In the genomic region with DNA sequence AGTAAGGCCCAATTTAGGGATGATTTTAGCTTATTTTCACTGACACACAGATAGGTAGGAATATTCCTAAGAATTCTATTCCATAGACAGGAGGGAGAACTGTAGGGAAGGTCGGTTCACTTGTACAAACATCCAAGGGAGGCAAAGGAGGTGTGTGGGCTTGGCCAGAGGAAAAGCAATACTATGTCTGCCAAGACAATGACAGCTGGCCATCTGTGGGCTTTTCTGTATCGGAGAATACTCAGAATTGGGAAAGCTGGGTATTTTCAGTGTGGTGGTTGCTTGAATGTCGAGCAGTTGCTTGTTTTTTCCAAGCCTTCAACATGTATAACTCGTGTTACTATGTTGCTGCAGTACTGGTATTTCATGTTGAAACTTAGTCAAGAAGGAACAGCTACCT, we compare ENCODE assay signal across 13 mouse cellular contexts. TPM values are rescaled to one million over a fixed set of nuclear protein-coding genes. Genes with fewer than 3 reads are reported as not detected.
DNase-seq lines count a peak whose midpoint lies in the region.
"Had no signal": no experiment of that assay in that cellular context is flagged by ENCODE, and none has a peak within 500 bp of the region (broad histone marks: within the 10 kb centered on the region; RNA-seq: fewer than 3 reads in every experiment).

No protein-coding gene starts in this region.

- peak; percentile 2 to 8 for DNase-seq in left cerebral cortex, adult 18-20 months (ENCODE audit: low spot score in 2 of 2)
- DNase-seq in left cerebral cortex, adult 11 months (ENCODE audit: low spot score): no peak
- peak; percentile 16 for DNase-seq in cerebellum, adult 11-12 months
- peak; percentile 20 for DNase-seq in cerebellum, adult 8-10 months
- peak; percentile 1 for DNase-seq in layer of hippocampus, adult 9-10 months (ENCODE audit: low spot score)
- DNase-seq in thymus, postnatal 14 days: no peak
- no peak for DNase-seq in spleen, postnatal 36 days (ENCODE audit: low spot score in 2 of 2)
- DNase-seq: gastrocnemius, adult 2 months; heart, adult 2 months; heart, postnatal 10 days; kidney, adult 18-20 months; kidney, postnatal 4 days; lung, postnatal 4 days had no signal

RNA-seq across cellular contexts. Expression of a gene that starts 31.5 kb away (rescaled TPM):
- 10 to 100 TPM; 56.6 to 63.7 TPM for total RNA-seq in left cerebral cortex, adult 18-20 months (2021)

Comparison
In these comparisons a context has a peak if more than half of its experiments do, and no peak if none do; other contexts are left out.
1. DNase-seq: peak in left cerebral cortex, adult 18-20 months (2 of 2), cerebellum, adult 11-12 months (single experiment), cerebellum, adult 8-10 months (single experiment) and layer of hippocampus, adult 9-10 months (single experiment); none in left cerebral cortex, adult 11 months (single experiment), thymus, postnatal 14 days (single experiment) and spleen, postnatal 36 days (0 of 2).